Mouse (Mus musculus): ENCODE measurements around the gene Ubl4b. TPM values are rescaled to one million over a fixed set of nuclear protein-coding genes. Genes with fewer than 3 reads are reported as not detected.
A peak's percentile ranks its signal among the peaks of the same experiment; 100 is the strongest.

Ubl4b gene
- polyA plus RNA-seq, 1 experiment from 2014 or later, result not detected

DNA sequence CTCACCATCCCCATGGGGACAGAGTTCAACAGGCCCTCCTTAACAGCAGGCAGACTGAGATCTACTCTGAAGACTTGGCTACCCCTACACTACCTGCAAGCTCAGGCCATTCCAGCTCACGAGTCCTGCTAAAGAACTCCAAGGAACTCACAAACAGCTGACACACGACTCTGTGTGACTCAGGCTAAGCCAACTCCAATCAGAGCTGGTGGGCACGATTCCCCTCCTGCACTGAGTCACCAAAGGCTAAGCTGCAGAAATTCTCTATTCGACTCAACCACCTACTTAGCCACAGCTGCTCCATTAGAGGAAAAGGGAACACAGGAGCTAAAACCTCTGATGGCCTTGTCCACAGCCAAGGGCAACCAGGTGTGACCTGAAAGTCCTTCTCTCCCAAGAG lies 38.9 kb downstream of the Ubl4b start:
- no peak for ATAC-seq (ENCODE audit: insufficient number of reproducible peaks, low FRiP score, low TSS enrichment, low read depth)
- Histone ChIP-seq H3K9ac (no peak overlapping the region), H3K27ac (no peak overlapping the region), H3K36me3 (no peaks in the 10 kb centered on the region), H3K9me3 (no peaks in the 10 kb centered on the region), H3K4me2 (no peak overlapping the region), H3K27me3 (peaks cover 33% of the 10 kb centered on the region), H3K4me3 (no peak overlapping the region), H3K4me1 (peaks cover 15% of the 10 kb centered on the region)
- WGBS, result 71% methylated on average over 4 of the region's 4 CpGs

DNA sequence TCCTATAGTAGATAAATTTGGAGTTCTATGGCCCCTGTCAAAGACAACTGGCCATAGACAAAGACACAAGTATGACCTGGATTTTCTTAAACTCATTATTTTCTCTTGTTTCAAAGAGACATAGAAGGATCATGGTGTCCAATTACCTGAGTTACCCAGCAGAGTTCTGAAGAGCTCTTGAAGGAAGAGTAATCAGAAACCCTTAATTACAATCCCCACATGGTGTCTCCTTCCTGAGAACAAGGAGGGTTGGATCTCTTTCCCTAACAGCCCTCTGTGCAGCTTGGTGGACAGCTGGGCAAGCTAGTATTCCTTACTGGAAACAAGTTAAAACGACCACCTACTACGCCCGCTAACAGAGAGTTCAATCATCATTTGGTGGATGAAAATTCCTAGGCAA lies 43.5 kb downstream of the Ubl4b start:
- H3K9me3 ChIP-seq, result no peaks in the 10 kb centered on the region
- H3K4me1 ChIP-seq, result peaks cover 11% of the 10 kb centered on the region; the same call in 1 of the 2 replicates
- no peak overlapping the region for H3K4me3 ChIP-seq
- no peak overlapping the region for H3K27ac ChIP-seq
- no peak overlapping the region for H3K9ac ChIP-seq
- 59% methylated on average over 3 of the region's 3 CpGs for WGBS
- no peak for ATAC-seq (ENCODE audit: insufficient number of reproducible peaks, low FRiP score, low TSS enrichment, low read depth)
- H3K36me3 ChIP-seq, result no peaks in the 10 kb centered on the region
- no peak overlapping the region for H3K4me2 ChIP-seq
- peaks cover 12% of the 10 kb centered on the region for H3K27me3 ChIP-seq

DNA sequence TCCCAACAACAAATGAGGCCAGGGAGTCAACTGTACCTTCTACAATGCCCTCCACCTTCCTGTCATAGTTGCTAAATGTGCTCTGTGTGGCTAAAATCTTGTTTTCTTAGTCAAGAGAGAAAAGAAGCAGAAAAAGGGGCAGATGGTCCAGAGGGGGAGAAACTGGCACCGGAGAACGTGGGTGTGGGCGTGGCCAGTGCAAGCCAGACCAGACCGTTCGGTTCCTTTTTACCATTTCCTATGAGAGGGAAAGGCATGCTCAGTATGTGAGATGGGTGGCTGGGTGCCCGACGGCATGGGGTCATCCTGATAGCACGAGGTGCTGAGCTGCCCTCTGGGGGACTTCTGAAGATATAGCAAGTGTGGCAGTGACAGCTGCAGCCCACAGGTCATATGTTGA lies 46.2 kb downstream of the Ubl4b start:
- H3K4me3 ChIP-seq, result no peak overlapping the region
- no peaks in the 10 kb centered on the region for H3K9me3 ChIP-seq
- H3K9ac ChIP-seq, result no peak overlapping the region
- no peak for ATAC-seq (ENCODE audit: insufficient number of reproducible peaks, low FRiP score, low TSS enrichment, low read depth)
- H3K36me3 ChIP-seq, result no peaks in the 10 kb centered on the region
- H3K27me3 ChIP-seq, result no peaks in the 10 kb centered on the region
- WGBS, result 42% methylated on average over 8 of the region's 8 CpGs
- H3K4me2 ChIP-seq, result no peak overlapping the region
- no peak overlapping the region for H3K27ac ChIP-seq
- peaks cover 27% of the 10 kb centered on the region for H3K4me1 ChIP-seq

DNA sequence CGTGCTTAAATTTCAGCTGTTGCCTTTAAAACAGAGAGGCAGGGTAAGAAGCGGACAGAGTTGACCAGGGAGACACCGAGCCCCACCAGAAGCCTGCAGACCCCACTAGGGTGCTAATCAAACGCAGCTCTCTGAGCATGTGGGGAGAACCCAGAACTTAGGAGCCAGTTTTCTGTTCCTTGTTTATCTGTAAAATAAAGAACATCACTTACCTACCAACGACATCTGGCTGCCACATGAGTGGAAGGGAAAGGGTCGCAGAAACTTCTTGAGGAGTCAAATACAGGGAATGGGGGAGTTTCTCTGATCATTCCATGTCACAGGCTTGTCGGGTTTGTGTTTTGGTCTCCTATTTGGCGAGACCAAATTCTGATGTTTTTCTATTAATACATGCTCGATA lies 46.9 kb downstream of the Ubl4b start:
- H3K36me3 ChIP-seq, result no peaks in the 10 kb centered on the region
- no peak overlapping the region for H3K4me2 ChIP-seq
- H3K4me3 ChIP-seq, result no peak overlapping the region
- no peak for ATAC-seq (ENCODE audit: insufficient number of reproducible peaks, low FRiP score, low TSS enrichment, low read depth)
- no peaks in the 10 kb centered on the region for H3K27me3 ChIP-seq
- no peaks in the 10 kb centered on the region for H3K9me3 ChIP-seq
- H3K4me1 ChIP-seq, result peaks cover 27% of the 10 kb centered on the region
- no peak overlapping the region for H3K9ac ChIP-seq
- WGBS, result 46% methylated on average over 9 of the region's 9 CpGs
- peak overlapping the region; percentile 24; the same call in 1 of the 2 replicates for H3K27ac ChIP-seq

DNA sequence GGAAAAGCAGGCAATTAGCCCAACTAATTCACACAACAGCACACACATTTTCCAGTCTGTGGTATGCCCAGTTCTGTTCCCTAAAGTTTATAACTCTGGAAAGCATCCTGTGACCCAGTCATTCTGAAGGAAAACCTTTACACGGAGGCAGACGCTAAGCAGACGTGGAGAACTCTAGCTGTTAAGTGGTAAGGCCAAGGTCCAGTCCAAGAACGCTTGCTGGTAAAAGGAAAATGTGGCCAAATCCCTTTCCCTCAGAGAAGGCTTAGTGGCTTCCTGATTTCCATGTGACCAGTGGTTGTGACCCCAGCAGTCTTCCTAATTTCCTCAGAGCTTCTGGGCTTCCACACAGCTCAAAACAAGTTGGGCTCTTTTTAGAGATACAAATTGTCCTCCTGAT lies 48.3 kb downstream of the Ubl4b start:
- Histone ChIP-seq H3K4me1 (peaks cover 29% of the 10 kb centered on the region), H3K27ac (no peak overlapping the region), H3K9ac (no peak overlapping the region), H3K27me3 (no peaks in the 10 kb centered on the region), H3K9me3 (no peaks in the 10 kb centered on the region), H3K4me2 (no peak overlapping the region), H3K4me3 (no peak overlapping the region), H3K36me3 (no peaks in the 10 kb centered on the region)
- no peak for ATAC-seq (ENCODE audit: insufficient number of reproducible peaks, low FRiP score, low TSS enrichment, low read depth)
- 29% methylated on average over 4 of the region's 4 CpGs for WGBS

DNA sequence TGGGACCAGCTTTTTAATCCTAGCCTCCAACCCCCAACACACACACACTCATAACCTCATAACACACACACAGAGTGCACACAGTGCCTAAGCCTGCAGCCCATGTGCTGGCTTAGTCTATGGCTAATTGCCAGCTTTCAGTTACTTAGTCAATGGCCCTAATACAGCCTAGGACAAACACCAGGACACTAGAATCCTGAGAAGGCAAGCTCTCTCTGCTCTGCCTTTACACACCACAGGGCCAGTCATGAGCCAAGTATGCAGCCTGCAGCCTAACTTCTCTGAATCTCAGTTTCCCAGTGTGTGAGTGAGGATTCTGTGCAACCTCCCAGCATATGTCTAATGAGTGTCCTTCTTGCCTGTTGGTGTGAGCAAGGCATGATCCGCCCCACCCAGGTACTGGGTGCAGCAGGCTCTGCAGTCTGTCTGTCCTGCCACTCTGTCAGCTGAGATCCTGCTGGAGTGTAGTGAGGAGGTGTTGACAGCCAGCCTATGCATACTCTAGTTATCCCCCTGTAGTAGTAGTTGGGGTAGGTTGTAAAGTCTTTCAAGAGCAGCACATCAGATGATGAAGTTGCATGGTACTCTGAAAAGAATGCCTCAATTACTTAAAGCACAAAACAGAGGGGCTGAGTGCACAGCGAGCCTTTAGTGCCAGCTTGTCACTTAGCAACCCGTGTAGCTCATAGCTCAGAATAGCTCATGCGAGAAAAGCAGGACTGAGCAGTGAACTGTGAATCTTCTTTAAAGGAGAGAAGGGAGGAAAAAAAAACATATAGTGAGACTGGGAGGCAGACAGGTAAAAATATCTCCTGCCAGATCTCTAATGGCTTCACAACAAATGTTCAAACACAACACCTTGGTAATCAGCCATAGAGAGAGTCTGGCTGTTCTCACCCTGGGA lies 49.2 kb downstream of the Ubl4b start:
- no peaks in the 10 kb centered on the region for H3K9me3 ChIP-seq
- H3K4me2 ChIP-seq, result no peak overlapping the region
- no peak overlapping the region for H3K4me3 ChIP-seq
- no peaks in the 10 kb centered on the region for H3K36me3 ChIP-seq
- H3K9ac ChIP-seq, result no peak overlapping the region
- peaks cover 30% of the 10 kb centered on the region for H3K4me1 ChIP-seq
- ATAC-seq (ENCODE audit: insufficient number of reproducible peaks, low FRiP score, low TSS enrichment, low read depth), result no peak
- H3K27ac ChIP-seq, result no peak overlapping the region
- no peaks in the 10 kb centered on the region for H3K27me3 ChIP-seq
- 55% methylated on average over 4 of the region's 4 CpGs for WGBS

DNA sequence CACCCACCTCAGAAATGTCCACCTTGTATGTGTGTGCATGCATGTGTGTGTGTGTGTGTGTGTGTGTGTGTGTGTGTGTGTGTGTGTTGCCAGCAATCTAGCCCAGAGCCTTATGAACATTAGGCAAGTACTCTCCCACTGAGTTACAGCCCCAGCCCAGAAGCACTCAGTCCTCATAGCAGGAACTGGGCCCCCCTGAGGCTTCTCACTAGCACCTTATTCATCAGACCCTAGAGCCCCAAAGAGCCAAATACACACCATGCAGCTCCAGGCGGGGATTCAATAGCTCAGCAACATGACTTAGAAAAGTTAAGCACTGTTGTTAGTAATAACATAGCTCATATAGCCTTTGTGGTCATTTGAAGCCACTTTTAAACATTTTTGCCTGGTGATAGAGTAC lies 50.3 kb downstream of the Ubl4b start:
- Histone ChIP-seq H3K9ac (no peak overlapping the region), H3K27ac (no peak overlapping the region), H3K9me3 (no peaks in the 10 kb centered on the region), H3K4me2 (no peak overlapping the region), H3K36me3 (peaks cover 11% of the 10 kb centered on the region), H3K4me1 (peaks cover 30% of the 10 kb centered on the region), H3K27me3 (no peaks in the 10 kb centered on the region), H3K4me3 (no peak overlapping the region)
- no peak for ATAC-seq (ENCODE audit: insufficient number of reproducible peaks, low FRiP score, low TSS enrichment, low read depth)
- 60% methylated on average over 1 of the region's 1 CpGs for WGBS

DNA sequence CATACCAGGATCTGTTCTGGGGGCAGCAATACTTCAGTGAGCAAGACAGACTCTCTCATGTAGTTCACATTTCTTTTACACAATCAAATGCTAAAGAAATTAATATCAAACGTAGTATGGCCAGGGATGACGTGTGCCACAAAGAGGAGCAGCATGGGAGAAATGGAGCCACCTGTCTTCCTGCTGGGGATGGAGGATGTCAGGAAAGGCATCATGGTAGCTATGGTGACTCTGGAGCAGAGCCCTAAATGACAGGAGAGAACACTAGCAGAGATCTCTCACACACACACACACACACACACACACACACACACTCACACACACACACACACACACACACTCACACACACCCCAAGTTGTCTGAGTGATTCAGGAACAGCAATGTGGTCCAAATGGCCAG lies 51.2 kb downstream of the Ubl4b start:
- H3K9me3 ChIP-seq, result no peaks in the 10 kb centered on the region
- peaks cover 20% of the 10 kb centered on the region for H3K36me3 ChIP-seq
- H3K4me1 ChIP-seq, result peaks cover 28% of the 10 kb centered on the region
- no peaks in the 10 kb centered on the region for H3K27me3 ChIP-seq
- H3K4me2 ChIP-seq, result no peak overlapping the region
- H3K27ac ChIP-seq, result no peak overlapping the region
- ATAC-seq (ENCODE audit: insufficient number of reproducible peaks, low FRiP score, low TSS enrichment, low read depth), result no peak
- 75% methylated on average over 2 of the region's 2 CpGs for WGBS
- no peak overlapping the region for H3K4me3 ChIP-seq
- no peak overlapping the region for H3K9ac ChIP-seq

Other genes with a start within 250 kb of the Ubl4b start
- gene Rbm15, start 221.4 kb downstream of the Ubl4b start, polyA plus RNA-seq (2015; fragmentation: Nextera tagmentation; extraction: Ambion mirVana), result 11.6 and 12.8 TPM in 2 replicates
- gene Kcnc4, start 95.5 kb downstream of the Ubl4b start, polyA plus RNA-seq (2015; fragmentation: Nextera tagmentation; extraction: Ambion mirVana), result 0.54 and 0.61 TPM in 2 replicates
- gene Slc6a17, start 37.1 kb downstream of the Ubl4b start, polyA plus RNA-seq (2015; fragmentation: Nextera tagmentation; extraction: Ambion mirVana), result 6.5 TPM in 2 replicates
- gene Alx3, start 40.0 kb upstream of the Ubl4b start, polyA plus RNA-seq (2015; fragmentation: Nextera tagmentation; extraction: Ambion mirVana), result 10.4 and 10.5 TPM in 2 replicates
- gene Gm10961, start 76.2 kb upstream of the Ubl4b start, polyA plus RNA-seq (2015; fragmentation: Nextera tagmentation; extraction: Ambion mirVana), result not detected in 2 replicates
- gene Strip1, start 76.6 kb upstream of the Ubl4b start, polyA plus RNA-seq (2015; fragmentation: Nextera tagmentation; extraction: Ambion mirVana), result 47.5 and 55.8 TPM in 2 replicates
- 61.5 and 74.7 TPM in 2 replicates for gene Ahcyl1, start 141.5 kb upstream of the Ubl4b start, polyA plus RNA-seq (2015; fragmentation: Nextera tagmentation; extraction: Ambion mirVana)
- gene Csf1, start 205.4 kb upstream of the Ubl4b start, polyA plus RNA-seq (2015; fragmentation: Nextera tagmentation; extraction: Ambion mirVana), result 17.0 and 20.7 TPM in 2 replicates